8 mouse cellular contexts compared by ENCODE assay signal in genomic region chr11:32591921-32592850, GRCm38 (mm10). TPM values are rescaled to one million over a fixed set of nuclear protein-coding genes. Genes with fewer than 3 reads are reported as not detected.
DNase-seq lines count a peak whose midpoint lies in the region; ATAC-seq and TF ChIP-seq lines count a peak whose summit lies in the region.

No protein-coding gene starts in this region.

- no peaks in the 10 kb centered on the region for H3K27me3 ChIP-seq in forebrain, embryonic 14.5 days (replicated peaks; ENCODE audit: control insufficient read depth, insufficient read depth, low read length)
- peaks cover 4% of the 10 kb centered on the region; the same call in 1 of the 2 replicates for H3K27me3 ChIP-seq in forebrain, embryonic 10.5 days (ENCODE audit: poor library complexity, severe bottlenecking)
- no peaks in the 10 kb centered on the region for H3K27me3 ChIP-seq in midbrain, embryonic 11.5 days (ENCODE audit: control insufficient read depth, insufficient read depth, low read length)
- H3K27me3 ChIP-seq in midbrain, embryonic 16.5 days (ENCODE audit: control insufficient read depth, insufficient read depth, low read depth, low read length), result no peaks in the 10 kb centered on the region
- H3K27me3 ChIP-seq in cerebellum, adult 2 months (ENCODE audit: control insufficient read depth, insufficient read depth, low read length), result no peaks in the 10 kb centered on the region
- H3K27me3 ChIP-seq in embryonic facial prominence, embryonic 10.5 days (replicated peaks; ENCODE audit: low read depth, poor library complexity, severe bottlenecking), result no peaks in the 10 kb centered on the region

- peak; percentile 46; the same call in 1 of the 2 replicates for TF ChIP-seq POLR2A in cerebellum, adult 2 months (IDR thresholded peaks at IDR 0.05; ENCODE audit: borderline replicate concordance, insufficient read depth, low read length)

- 62% methylated on average over 12 of the region's 12 CpGs for WGBS in forebrain, embryonic 14.5 days
- WGBS in forebrain, embryonic 10.5 days, result 78% methylated on average over 12 of the region's 12 CpGs
- WGBS in midbrain, embryonic 11.5 days, result 68% methylated on average over 12 of the region's 12 CpGs
- WGBS in midbrain, embryonic 16.5 days, result 60% methylated on average over 12 of the region's 12 CpGs
- 7% methylated on average over 12 of the region's 12 CpGs for WGBS in cerebellum, adult 2 months
- 75% methylated on average over 12 of the region's 12 CpGs for WGBS in embryonic facial prominence, embryonic 10.5 days

- H3K9ac ChIP-seq in forebrain, embryonic 14.5 days (ENCODE audit: low read length), result no peak overlapping the region
- H3K9ac ChIP-seq in midbrain, embryonic 11.5 days (ENCODE audit: low read length), result no peak overlapping the region
- no peak overlapping the region for H3K9ac ChIP-seq in midbrain, embryonic 16.5 days (ENCODE audit: low read depth, low read length)

- H3K4me1 ChIP-seq in forebrain, embryonic 14.5 days (ENCODE audit: control insufficient read depth, insufficient read depth, low read length), result no peaks in the 10 kb centered on the region
- H3K4me1 ChIP-seq in forebrain, embryonic 10.5 days, result peaks cover 13% of the 10 kb centered on the region
- no peaks in the 10 kb centered on the region for H3K4me1 ChIP-seq in midbrain, embryonic 11.5 days (ENCODE audit: control insufficient read depth, insufficient read depth, low read length)
- no peaks in the 10 kb centered on the region for H3K4me1 ChIP-seq in midbrain, embryonic 16.5 days (ENCODE audit: control insufficient read depth, insufficient read depth, low read length)
- H3K4me1 ChIP-seq in cerebellum, adult 2 months (ENCODE audit: control insufficient read depth, insufficient read depth, low read length), result peaks cover 52% of the 10 kb centered on the region
- H3K4me1 ChIP-seq in embryonic facial prominence, embryonic 10.5 days, result peaks cover 15% of the 10 kb centered on the region

- no peak overlapping the region for H3K4me2 ChIP-seq in forebrain, embryonic 14.5 days (ENCODE audit: low read length)
- H3K4me2 ChIP-seq in midbrain, embryonic 11.5 days, result no peak overlapping the region
- no peak overlapping the region for H3K4me2 ChIP-seq in midbrain, embryonic 16.5 days (ENCODE audit: low read length)

- ATAC-seq in forebrain, embryonic 14.5 days, result peak; percentile 47; the same call in 1 of the 2 replicates
- ATAC-seq in midbrain, embryonic 11.5 days (ENCODE audit: low FRiP score), result peak; percentile 33; the same call in 1 of the 2 replicates
- ATAC-seq in midbrain, embryonic 16.5 days, result no peak
- peak; percentile 57 for ATAC-seq in megakaryocyte, adult 5-6 weeks (ENCODE audit: poor library complexity, severe bottlenecking)

- no peak overlapping the region for H3K4me3 ChIP-seq in forebrain, embryonic 14.5 days (ENCODE audit: low read depth, low read length)
- H3K4me3 ChIP-seq in forebrain, embryonic 10.5 days, result no peak overlapping the region
- no peak overlapping the region for H3K4me3 ChIP-seq in midbrain, embryonic 11.5 days (ENCODE audit: low read depth, low read length)
- no peak overlapping the region for H3K4me3 ChIP-seq in midbrain, embryonic 16.5 days (ENCODE audit: low read depth, low read length)
- no peak overlapping the region for H3K4me3 ChIP-seq in cerebellum, adult 2 months (replicated peaks; ENCODE audit: insufficient read depth, low read depth, low read length)
- no peak overlapping the region for H3K4me3 ChIP-seq in embryonic facial prominence, embryonic 10.5 days

- no peaks in the 10 kb centered on the region for H3K9me3 ChIP-seq in forebrain, embryonic 14.5 days (replicated peaks; ENCODE audit: control insufficient read depth, low read length)
- no peaks in the 10 kb centered on the region; the same call in 1 of the 2 replicates for H3K9me3 ChIP-seq in forebrain, embryonic 10.5 days
- no peaks in the 10 kb centered on the region for H3K9me3 ChIP-seq in midbrain, embryonic 11.5 days (ENCODE audit: control insufficient read depth, low read length)
- H3K9me3 ChIP-seq in midbrain, embryonic 16.5 days (replicated peaks; ENCODE audit: control insufficient read depth, low read length, poor library complexity, severe bottlenecking), result no peaks in the 10 kb centered on the region
- H3K9me3 ChIP-seq in embryonic facial prominence, embryonic 10.5 days, result 0 out of 2 replicates have a peak, but pooled peaks cover 3% of the 10 kb centered on the region

- TF ChIP-seq CTCF in cerebellum, adult 2 months (IDR thresholded peaks at IDR 0.05; ENCODE audit: borderline replicate concordance, insufficient read depth, low read depth, low read length), result peak; percentile 53; the same call in 1 of the 2 replicates

- peak; percentile 53 for DNase-seq in forebrain, embryonic 14.5 days (ENCODE audit: low spot score)
- DNase-seq in forebrain, embryonic 10.5 days (ENCODE audit: extremely low spot score, low spot score), result no peak
- peak; percentile 79 for DNase-seq in midbrain, embryonic 11.5 days (ENCODE audit: low spot score, missing footprints)
- DNase-seq in cerebellum, adult 2 months, result peak; percentile 90 to 97
- no peak for DNase-seq in embryonic facial prominence, embryonic 10.5 days (ENCODE audit: low spot score)
- no peak for DNase-seq in urinary bladder, postnatal 25 days (ENCODE audit: low spot score)

- peak overlapping the region; percentile 58; the same call in 1 of the 2 replicates for H3K27ac ChIP-seq in forebrain, embryonic 14.5 days (ENCODE audit: low read depth, low read length)
- no peak overlapping the region for H3K27ac ChIP-seq in forebrain, embryonic 10.5 days
- no peak overlapping the region for H3K27ac ChIP-seq in midbrain, embryonic 11.5 days (ENCODE audit: low read depth, low read length)
- H3K27ac ChIP-seq in midbrain, embryonic 16.5 days (ENCODE audit: low read length), result no peak overlapping the region
- H3K27ac ChIP-seq in cerebellum, adult 2 months (ENCODE audit: insufficient read depth, low read length), result peak overlapping the region; percentile 97
- no peak overlapping the region; the same call in 1 of the 2 replicates for H3K27ac ChIP-seq in embryonic facial prominence, embryonic 10.5 days (replicated peaks)

- no peaks in the 10 kb centered on the region for H3K36me3 ChIP-seq in forebrain, embryonic 14.5 days (ENCODE audit: control insufficient read depth, insufficient read depth, low read length)
- peaks cover 3% of the 10 kb centered on the region; the same call in 1 of the 2 replicates for H3K36me3 ChIP-seq in forebrain, embryonic 10.5 days (replicated peaks)
- no peaks in the 10 kb centered on the region for H3K36me3 ChIP-seq in midbrain, embryonic 11.5 days (ENCODE audit: control insufficient read depth, insufficient read depth, low read length)
- H3K36me3 ChIP-seq in midbrain, embryonic 16.5 days (ENCODE audit: control insufficient read depth, insufficient read depth, low read length), result no peaks in the 10 kb centered on the region
- 0 out of 2 replicates have a peak, but pooled peaks cover 3% of the 10 kb centered on the region for H3K36me3 ChIP-seq in embryonic facial prominence, embryonic 10.5 days (replicated peaks)

RNA-seq across cellular contexts. Expression of gene Fbxw11, which starts 50.3 kb away (rescaled TPM):
- polyA plus RNA-seq in forebrain, embryonic 14.5 days (2014; fragmentation: Nextera tagmentation; extraction: Ambion mirVana), result 83.1 and 99.3 TPM in 2 replicates
- 87.0 and 90.8 TPM in 2 replicates for polyA plus RNA-seq in forebrain, embryonic 10.5 days (2016; fragmentation: Nextera tagmentation; extraction: Ambion mirVana)
- 104 TPM in 2 replicates for polyA plus RNA-seq in midbrain, embryonic 11.5 days (2014; fragmentation: Nextera tagmentation; extraction: Ambion mirVana)
- 119 and 125 TPM in 2 replicates for polyA plus RNA-seq in midbrain, embryonic 16.5 days (2015; fragmentation: Nextera tagmentation; extraction: Ambion mirVana)
- polyA plus RNA-seq in cerebellum, adult 2 months (2012; rRNA removed), result 122 and 132 TPM in 2 replicates
- total RNA-seq in megakaryocyte, adult 5-6 weeks (2015), result 30.0 and 30.4 TPM in 2 replicates
- 47.0 and 52.8 TPM in 2 replicates for total RNA-seq in megakaryocyte, adult 5-6 weeks (2017)
- polyA plus RNA-seq in embryonic facial prominence, embryonic 10.5 days (2016; fragmentation: Nextera tagmentation; extraction: Ambion mirVana), result 88.8 and 93.2 TPM in 2 replicates

RNA-seq across cellular contexts. Expression of gene Stk10, which starts 59.1 kb away (rescaled TPM):
- 0.80 and 1.1 TPM in 2 replicates for polyA plus RNA-seq in forebrain, embryonic 14.5 days (2014; fragmentation: Nextera tagmentation; extraction: Ambion mirVana)
- polyA plus RNA-seq in forebrain, embryonic 10.5 days (2016; fragmentation: Nextera tagmentation; extraction: Ambion mirVana), result 2.0 and 2.3 TPM in 2 replicates
- polyA plus RNA-seq in midbrain, embryonic 11.5 days (2014; fragmentation: Nextera tagmentation; extraction: Ambion mirVana), result 0.58 and 0.67 TPM in 2 replicates
- 1.2 and 1.7 TPM in 2 replicates for polyA plus RNA-seq in midbrain, embryonic 16.5 days (2015; fragmentation: Nextera tagmentation; extraction: Ambion mirVana)
- 19.6 and 21.6 TPM in 2 replicates for polyA plus RNA-seq in cerebellum, adult 2 months (2012; rRNA removed)
- 88.8 and 98.5 TPM in 2 replicates for total RNA-seq in megakaryocyte, adult 5-6 weeks (2015)
- total RNA-seq in megakaryocyte, adult 5-6 weeks (2017), result 115 and 125 TPM in 2 replicates
- 2.2 and 3.0 TPM in 2 replicates for polyA plus RNA-seq in embryonic facial prominence, embryonic 10.5 days (2016; fragmentation: Nextera tagmentation; extraction: Ambion mirVana)

Comparison
In these comparisons a context has a peak if more than half of its experiments do, and no peak if none do; other contexts are left out.
1. DNase-seq: peak in forebrain, embryonic 14.5 days (single experiment), midbrain, embryonic 11.5 days (single experiment) and cerebellum, adult 2 months (2 of 2); none in forebrain, embryonic 10.5 days (single experiment), embryonic facial prominence, embryonic 10.5 days (single experiment) and urinary bladder, postnatal 25 days (single experiment).
2. H3K27ac ChIP-seq: peak in forebrain, embryonic 14.5 days (single experiment) and cerebellum, adult 2 months (single experiment); none in forebrain, embryonic 10.5 days (single experiment), midbrain, embryonic 11.5 days (single experiment), midbrain, embryonic 16.5 days (single experiment) and embryonic facial prominence, embryonic 10.5 days (single experiment).